Mouse (Mus musculus) limb, embryonic 13.5 days (tissue): ENCODE results near the gene Gm11273. TPM values are rescaled to one million over a fixed set of nuclear protein-coding genes. Genes with fewer than 3 reads are reported as not detected.
"Not testable (repeated sequence)": the region's sequence is repeated elsewhere in the genome, so short reads cannot be mapped to it uniquely, and the experiment has no call there.

ENCODE experiments used
- ATAC-seq: fragments of 200-750 bp; cut with Nextera tagmentation; 2 replicates; pipeline ENCODE4 v1.8.0; 2017; ENCODE audit warnings: low read depth, moderate number of reproducible peaks, moderate TSS enrichment; ENCODE audit not compliant: low FRiP score
- H3K27ac ChIP-seq: fragments of 300-500 bp; sonication (generic); 2 replicates; pipeline ENCODE4 v1.5.1; 2015; ENCODE audit warnings: inconsistent platforms, mild to moderate bottlenecking, moderate library complexity
- H3K27me3 ChIP-seq: fragments of 300-500 bp; sonication (generic); 2 replicates; pipeline ENCODE4 v1.6.1; 2015; ENCODE audit warnings: mild to moderate bottlenecking, inconsistent platforms
- H3K36me3 ChIP-seq: fragments of 300-500 bp; sonication (generic); 2 replicates; pipeline ENCODE4 v1.6.1; 2015; ENCODE audit warnings: inconsistent platforms, mild to moderate bottlenecking, moderate library complexity
- H3K4me1 ChIP-seq: fragments of 300-500 bp; sonication (generic); 2 replicates; pipeline ENCODE4 v1.6.1; 2015; ENCODE audit warnings: inconsistent platforms
- H3K4me2 ChIP-seq: fragments of 300-500 bp; sonication (generic); replicated peaks from 2 replicates; pipeline ENCODE4 v1.6.1; 2015; ENCODE audit warnings: inconsistent platforms, mild to moderate bottlenecking, moderate library complexity
- H3K4me3 ChIP-seq: fragments of 300-500 bp; sonication (generic); 2 replicates; pipeline ENCODE4 v1.5.1; 2015; ENCODE audit warnings: moderate library complexity, mild to moderate bottlenecking, inconsistent platforms
- H3K9ac ChIP-seq: fragments of 300-500 bp; sonication (generic); 2 replicates; pipeline ENCODE4 v1.6.1; 2015; ENCODE audit warnings: mild to moderate bottlenecking, inconsistent platforms
- H3K9me3 ChIP-seq: fragments of 300-500 bp; sonication (generic); 2 replicates; pipeline ENCODE4 v1.6.1; 2016; ENCODE audit warnings: inconsistent platforms
- WGBS: fragments of 180-500 bp; shearing (Covaris S2); methylation state at CpG from one replicate; pipeline ENCODE4 v1.1.7; 2015; 5-methylcytosine and 5-hydroxymethylcytosine counted together
- polyA plus RNA-seq: library from polyadenylated mRNA; unstranded; fragments of >200 nt; fragmentation: Nextera tagmentation; extraction: Ambion mirVana; gene quantifications from 2 replicates; pipeline ENCODE4 v1.2.1, GENCODE M21; 2015

The Gm11273 gene
- polyA plus RNA-seq, 1 experiment from 2014 or later = 6.4 TPM

- Histone ChIP-seq H3K4me3 (no peak overlapping the region), H3K27ac (no peak overlapping the region), H3K36me3 (no peaks in the 10 kb centered on the region), H3K27me3 (peaks cover 13% of the 10 kb centered on the region), H3K9ac (no peak overlapping the region), H3K4me2 (no peak overlapping the region), H3K4me1 (no peaks in the 10 kb centered on the region), H3K9me3 (0 out of 2 replicates have a peak, but pooled peaks cover under 1% of the 10 kb centered on the region)
- no peak for ATAC-seq
- 34% methylated on average over 4 of the region's 4 CpGs for WGBS
Measured at GRCm38 (mm10) chr13:21472427-21472826, 28.8 kb downstream of the Gm11273 start.

DNA sequence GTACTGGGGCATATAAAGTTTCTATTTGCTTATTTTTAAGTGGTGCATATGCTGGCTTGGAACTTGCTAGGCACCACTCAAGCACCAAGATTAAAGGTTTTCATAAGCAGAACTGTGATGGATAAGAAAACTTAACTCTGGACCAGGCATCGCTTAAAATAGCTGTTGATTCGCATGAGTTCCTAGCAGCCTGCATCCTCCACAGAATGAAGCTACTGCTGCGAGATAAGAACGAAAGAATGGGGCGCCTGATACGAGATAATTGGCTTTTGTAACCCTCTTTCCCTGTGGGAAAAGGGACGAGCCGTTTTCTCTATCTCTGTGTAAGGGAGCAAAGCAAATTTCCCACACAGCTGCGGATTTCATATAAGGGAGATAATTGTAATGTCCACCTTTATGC, 32.1 kb downstream of the Gm11273 start:
- Histone ChIP-seq H3K4me2 (peak overlapping the region; percentile 89), H3K36me3 (no peaks in the 10 kb centered on the region), H3K9ac (no peak overlapping the region), H3K27ac (no peak overlapping the region), H3K27me3 (peaks cover 22% of the 10 kb centered on the region), H3K4me1 (no peaks in the 10 kb centered on the region), H3K9me3 (0 out of 2 replicates have a peak, but pooled peaks cover 5% of the 10 kb centered on the region), H3K4me3 (0 out of 2 replicates have a peak overlapping the region, but pooled peaks have one; percentile 2)
- no peak for ATAC-seq
- WGBS = 39% methylated on average over 9 of the region's 9 CpGs

GRCm38 (mm10) chr13:21468061-21469019, 32.9 kb downstream of the Gm11273 start, which contains the start of gene Nkapl:
Nkapl (minus strand) TSS chr13:21468509.
- peak within 1 kb of the TSS; percentile 62 for H3K4me3 ChIP-seq
- peak within 1 kb of the TSS; percentile 77 for H3K9ac ChIP-seq
- ATAC-seq = peak; percentile 99
- H3K4me2 ChIP-seq = peak within 1 kb of the TSS; percentile 89
- no peak within 1 kb of the TSS for H3K27ac ChIP-seq
- no peaks in the 10 kb centered on the region for H3K36me3 ChIP-seq
- 0 out of 2 replicates have a peak, but pooled peaks cover 5% of the 10 kb centered on the region for H3K9me3 ChIP-seq
- H3K4me1 ChIP-seq = no peaks in the 10 kb centered on the region
- peaks cover 22% of the 10 kb centered on the region for H3K27me3 ChIP-seq
- WGBS = under 1% methylated on average over 54 of the region's 54 CpGs

GRCm38 (mm10) chr13:21467336-21467735, 33.9 kb downstream of the Gm11273 start:
- Histone ChIP-seq H3K4me3 (no peak overlapping the region), H3K9me3 (peaks cover 8% of the 10 kb centered on the region; the same call in 1 of the 2 replicates), H3K27ac (no peak overlapping the region), H3K27me3 (peaks cover 22% of the 10 kb centered on the region), H3K9ac (no peak overlapping the region), H3K4me2 (no peak overlapping the region), H3K4me1 (no peaks in the 10 kb centered on the region), H3K36me3 (no peaks in the 10 kb centered on the region)
- 84% methylated on average over 10 of the region's 10 CpGs for WGBS
- ATAC-seq = no peak

DNA sequence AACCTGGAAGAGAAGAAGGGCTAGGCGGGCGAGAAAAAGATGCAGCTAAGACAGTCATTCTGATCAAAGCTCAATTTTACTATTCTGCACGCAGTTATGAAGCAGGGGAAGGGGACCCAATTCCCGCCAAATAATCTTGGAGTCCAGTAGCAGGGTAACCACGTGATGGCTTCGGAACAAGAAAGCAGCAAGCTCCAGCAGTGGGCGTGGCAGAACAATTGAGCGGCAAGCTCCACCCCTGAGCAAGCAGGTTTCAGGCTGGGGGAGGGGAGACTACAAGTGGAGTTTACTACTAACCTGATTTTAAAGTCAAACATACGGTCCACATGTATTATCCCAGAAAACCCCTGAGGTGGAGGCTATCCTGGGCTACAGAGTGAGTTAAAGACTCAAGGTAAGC, 38.7 kb downstream of the Gm11273 start:
- H3K36me3 ChIP-seq, H3K27me3 ChIP-seq, H3K9me3 ChIP-seq, H3K4me1 ChIP-seq, H3K4me3 ChIP-seq, H3K4me2 ChIP-seq, ATAC-seq, H3K9ac ChIP-seq, H3K27ac ChIP-seq: not testable (repeated sequence)
- WGBS = 51% methylated on average over 9 of the region's 9 CpGs

DNA sequence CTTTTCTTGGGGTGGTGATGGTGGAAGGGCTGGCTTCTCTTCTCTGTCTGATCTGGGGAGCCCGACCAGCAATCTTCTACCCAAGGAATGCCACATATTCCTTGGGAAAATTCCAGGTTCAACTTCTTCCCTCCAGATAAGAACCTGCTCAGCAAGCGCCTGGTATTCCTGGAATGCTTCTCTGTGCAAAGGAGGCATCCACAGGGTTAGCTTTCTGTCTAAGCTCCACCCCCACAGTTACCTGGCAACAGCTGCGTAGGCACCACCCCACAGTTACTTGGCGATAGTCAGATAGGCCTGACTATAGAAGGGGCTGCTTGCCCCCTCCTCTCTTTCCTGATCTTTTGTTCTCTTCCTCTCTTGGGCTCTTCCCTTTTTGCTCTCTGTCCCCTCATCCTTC, 44.9 kb downstream of the Gm11273 start:
- WGBS = 11% methylated on average over 4 of the region's 4 CpGs

GRCm38 (mm10) chr13:21454133-21454532, 47.1 kb downstream of the Gm11273 start:
- Histone ChIP-seq H3K9ac (no peak overlapping the region), H3K4me3 (no peak overlapping the region), H3K27me3 (0 out of 2 replicates have a peak, but pooled peaks cover 4% of the 10 kb centered on the region), H3K4me1 (peaks cover 12% of the 10 kb centered on the region), H3K27ac (no peak overlapping the region), H3K36me3 (peaks cover 14% of the 10 kb centered on the region), H3K4me2 (no peak overlapping the region; the same call in 1 of the 2 replicates), H3K9me3 (no peaks in the 10 kb centered on the region)
- ATAC-seq = no peak
- WGBS = 94% methylated on average over 3 of the region's 3 CpGs

More for the DNA sequence above, 44.9 kb downstream of the Gm11273 start:
- Histone ChIP-seq H3K4me3 (no peak overlapping the region), H3K4me1 (peaks cover 12% of the 10 kb centered on the region), H3K27ac (no peak overlapping the region), H3K9me3 (no peaks in the 10 kb centered on the region), H3K36me3 (peaks cover 5% of the 10 kb centered on the region; the same call in 1 of the 2 replicates), H3K9ac (no peak overlapping the region), H3K4me2 (no peak overlapping the region), H3K27me3 (0 out of 2 replicates have a peak, but pooled peaks cover 4% of the 10 kb centered on the region)
- ATAC-seq = 0 out of 2 replicates have a peak, but pooled peaks have one; percentile 54

- Histone ChIP-seq H3K4me3 (peak within 1 kb of the TSS; percentile 78), H3K27me3 (0 out of 2 replicates have a peak, but pooled peaks cover 4% of the 10 kb centered on the region), H3K4me1 (peaks cover 12% of the 10 kb centered on the region), H3K9ac (peak within 1 kb of the TSS; percentile 81), H3K27ac (peak within 1 kb of the TSS; percentile 67), H3K9me3 (no peaks in the 10 kb centered on the region), H3K4me2 (peak within 1 kb of the TSS; percentile 75), H3K36me3 (peaks cover 19% of the 10 kb centered on the region)
- WGBS = under 1% methylated on average over 23 of the region's 23 CpGs
- peak; percentile 93 for ATAC-seq
Measured at GRCm38 (mm10) chr13:21453449-21453848, 47.8 kb downstream of the Gm11273 start, which contains the start of gene Zscan26. Zscan26 (minus strand) TSS chr13:21453730.

GRCm38 (mm10) chr13:21453042-21453441, 48.2 kb downstream of the Gm11273 start:
- Histone ChIP-seq H3K9me3 (no peaks in the 10 kb centered on the region), H3K27ac (peak overlapping the region; percentile 67), H3K27me3 (0 out of 2 replicates have a peak, but pooled peaks cover 4% of the 10 kb centered on the region), H3K36me3 (peaks cover 23% of the 10 kb centered on the region), H3K4me3 (peak overlapping the region; percentile 78), H3K4me1 (peaks cover 12% of the 10 kb centered on the region), H3K4me2 (peak overlapping the region; percentile 75), H3K9ac (peak overlapping the region; percentile 81)
- ATAC-seq = no peak; the same call in 1 of the 2 replicates
- WGBS = 2% methylated on average over 13 of the region's 13 CpGs

Other genes with a start within 250 kb of the Gm11273 start
- not detected in 2 replicates for gene Gpx5, start 208.7 kb downstream of the Gm11273 start, polyA plus RNA-seq
- 0.28 and 0.52 TPM in 2 replicates for gene Gpx6, start 189.3 kb downstream of the Gm11273 start, polyA plus RNA-seq
- not detected in 2 replicates for gene Olfr1367, start 154.5 kb downstream of the Gm11273 start, polyA plus RNA-seq
- gene Zscan12, start 138.6 kb downstream of the Gm11273 start, polyA plus RNA-seq = 14.6 and 15.3 TPM in 2 replicates
- gene Zkscan3, start 98.7 kb downstream of the Gm11273 start, polyA plus RNA-seq = 101 and 105 TPM in 2 replicates
- gene Pgbd1, start 60.4 kb downstream of the Gm11273 start, polyA plus RNA-seq = 3.5 and 3.7 TPM in 2 replicates
- 37.8 and 37.9 TPM in 2 replicates for gene Zscan26, start 47.7 kb downstream of the Gm11273 start, polyA plus RNA-seq
- gene Nkapl, start 32.9 kb downstream of the Gm11273 start, polyA plus RNA-seq = 2.9 and 3.1 TPM in 2 replicates
- 4.0 and 4.9 TPM in 2 replicates for gene Zkscan4, start 22.5 kb downstream of the Gm11273 start, polyA plus RNA-seq
- not detected in 2 replicates for gene Gm10065, start 22.0 kb downstream of the Gm11273 start, polyA plus RNA-seq
- gene AK157302, start 6.2 kb downstream of the Gm11273 start, polyA plus RNA-seq = 0.14 and 0.49 TPM in 2 replicates
- gene Zkscan8, start 29.7 kb upstream of the Gm11273 start, polyA plus RNA-seq = 7.0 and 8.2 TPM in 2 replicates
- gene Olfr1366, start 41.4 kb upstream of the Gm11273 start, polyA plus RNA-seq = 0.10 and 0.15 TPM in 2 replicates
- 0.05 TPM in 1 of 2 replicates, not detected in the other for gene Olfr1535, start 58.5 kb upstream of the Gm11273 start, polyA plus RNA-seq
- gene Olfr1364, start 80.3 kb upstream of the Gm11273 start, polyA plus RNA-seq = not detected in 2 replicates
- gene Olfr1362, start 112.6 kb upstream of the Gm11273 start, polyA plus RNA-seq = not detected in 2 replicates
- not detected in 2 replicates for gene Olfr11, start 141.1 kb upstream of the Gm11273 start, polyA plus RNA-seq
- gene Olfr1361, start 162.0 kb upstream of the Gm11273 start, polyA plus RNA-seq = not detected in 2 replicates
- gene Olfr1360, start 176.0 kb upstream of the Gm11273 start, polyA plus RNA-seq = not detected in 2 replicates
- gene Olfr1359, start 196.7 kb upstream of the Gm11273 start, polyA plus RNA-seq = not detected in 2 replicates
- 3.3 and 3.4 TPM in 2 replicates for gene Hist1h2bl, start 214.7 kb upstream of the Gm11273 start, polyA plus RNA-seq
- gene Hist1h2ai, start 215.0 kb upstream of the Gm11273 start, polyA plus RNA-seq = 34.6 and 46.9 TPM in 2 replicates
- gene Hist1h3h, start 216.2 kb upstream of the Gm11273 start, polyA plus RNA-seq = 22.6 and 23.4 TPM in 2 replicates
- 6.1 and 7.8 TPM in 2 replicates for gene Hist1h2bm, start 220.6 kb upstream of the Gm11273 start, polyA plus RNA-seq
- 1.2 and 1.3 TPM in 2 replicates for gene Hist1h4j, start 233.6 kb upstream of the Gm11273 start, polyA plus RNA-seq
- gene Hist1h4k, start 249.1 kb upstream of the Gm11273 start, polyA plus RNA-seq = 4.0 and 8.4 TPM in 2 replicates